Comparison of ENCODE assay signal across 9 mouse cellular contexts in genomic region chr9:67156590-67157259, GRCm38 (mm10).
A peak's percentile ranks its signal among the peaks of the same experiment; 100 is the strongest.
DNase-seq lines count a peak whose midpoint lies in the region; ATAC-seq and TF ChIP-seq lines count a peak whose summit lies in the region.
"Had no signal": no experiment of that assay in that cellular context is flagged by ENCODE, and none has a peak within 500 bp of the region (broad histone marks: within the 10 kb centered on the region; RNA-seq: fewer than 3 reads in every experiment).

No protein-coding gene starts in this region.

- peak; percentile 51 for TF ChIP-seq CTCF in forebrain, postnatal 0 days (IDR thresholded peaks at IDR 0.05; ENCODE audit: low read depth)
- no peak for TF ChIP-seq CTCF in thymus, adult 2 months (IDR thresholded peaks at IDR 0.05; ENCODE audit: borderline replicate concordance, control insufficient read depth, extremely low read depth, insufficient read depth, low read length, poor library complexity)

- no peak for TF ChIP-seq POLR2A in thymus, adult 2 months (IDR thresholded peaks at IDR 0.05; ENCODE audit: control insufficient read depth, extremely low read depth, insufficient read depth, low read length, poor library complexity)

- no peaks in the 10 kb centered on the region for H3K27me3 ChIP-seq in forebrain, postnatal 0 days (ENCODE audit: insufficient read depth, low read length)
- no peaks in the 10 kb centered on the region for H3K27me3 ChIP-seq in forebrain, embryonic 12.5 days
- H3K27me3 ChIP-seq in thymus, adult 2 months (ENCODE audit: control insufficient read depth, insufficient read depth, low read length) = no peaks in the 10 kb centered on the region
- H3K27me3 ChIP-seq: heart, embryonic 13.5 days had no signal

- DNase-seq in forebrain, postnatal 0 days = no peak
- peak; percentile 6 for DNase-seq in thymus, adult 2 months
- DNase-seq in thymus, postnatal 10 days (ENCODE audit: low spot score in 2 of 2) = no peak
- DNase-seq in kidney, adult 18-20 months = peak; percentile 59
- DNase-seq in layer of hippocampus, adult 8-10 months (ENCODE audit: low spot score in 2 of 2) = no peak

- H3K9ac ChIP-seq in forebrain, postnatal 0 days = no peak overlapping the region
- H3K9ac ChIP-seq in forebrain, embryonic 12.5 days = no peak overlapping the region
- H3K9ac ChIP-seq: heart, embryonic 13.5 days had no signal

- no peak for ATAC-seq in forebrain, postnatal 0 days
- ATAC-seq in forebrain, embryonic 12.5 days (ENCODE audit: low FRiP score) = no peak
- peak; percentile 85; the same call in 1 of the 2 replicates for ATAC-seq in common myeloid progenitor, adult 5-6 weeks (replicated peaks; ENCODE audit: low read depth, poor library complexity, severe bottlenecking)
- peak; percentile 61; the same call in 1 of the 2 replicates for ATAC-seq in megakaryocyte-erythroid progenitor cell, adult 5-6 weeks (replicated peaks; ENCODE audit: low FRiP score, low TSS enrichment, poor library complexity, severe bottlenecking)

- H3K36me3 ChIP-seq in forebrain, postnatal 0 days (ENCODE audit: insufficient read depth) = no peaks in the 10 kb centered on the region
- H3K36me3 ChIP-seq in forebrain, embryonic 12.5 days (replicated peaks) = no peaks in the 10 kb centered on the region
- no peaks in the 10 kb centered on the region for H3K36me3 ChIP-seq in thymus, adult 2 months (ENCODE audit: control insufficient read depth, insufficient read depth, low read length)
- H3K36me3 ChIP-seq: heart, embryonic 13.5 days had no signal

- WGBS in forebrain, postnatal 0 days = 70% methylated on average over 3 of the region's 3 CpGs
- WGBS in forebrain, embryonic 12.5 days = 70% methylated on average over 3 of the region's 3 CpGs
- 55% methylated on average over 3 of the region's 3 CpGs for WGBS in thymus, adult 2 months

- H3K27ac ChIP-seq in forebrain, postnatal 0 days (ENCODE audit: low read depth, low read length) = no peak overlapping the region
- H3K27ac ChIP-seq in forebrain, embryonic 12.5 days = no peak overlapping the region
- no peak overlapping the region for H3K27ac ChIP-seq in thymus, adult 2 months (ENCODE audit: control insufficient read depth, insufficient read depth, low read length)
- H3K27ac ChIP-seq: heart, embryonic 13.5 days had no signal

- H3K9me3 ChIP-seq in forebrain, postnatal 0 days (ENCODE audit: low read length) = no peaks in the 10 kb centered on the region
- H3K9me3 ChIP-seq in forebrain, embryonic 12.5 days = no peaks in the 10 kb centered on the region
- H3K9me3 ChIP-seq: heart, embryonic 13.5 days had no signal

- H3K4me1 ChIP-seq in forebrain, postnatal 0 days (ENCODE audit: insufficient read depth) = no peaks in the 10 kb centered on the region
- no peaks in the 10 kb centered on the region for H3K4me1 ChIP-seq in forebrain, embryonic 12.5 days
- no peaks in the 10 kb centered on the region for H3K4me1 ChIP-seq in thymus, adult 2 months (replicated peaks; ENCODE audit: control insufficient read depth, insufficient read depth, low read length)

- H3K4me3 ChIP-seq in forebrain, postnatal 0 days (ENCODE audit: low read depth, low read length) = no peak overlapping the region
- H3K4me3 ChIP-seq in forebrain, embryonic 12.5 days (replicated peaks) = no peak overlapping the region
- H3K4me3 ChIP-seq in thymus, adult 2 months (ENCODE audit: control insufficient read depth, insufficient read depth, low read length) = no peak overlapping the region
- H3K4me3 ChIP-seq: heart, embryonic 13.5 days had no signal

- H3K4me2 ChIP-seq in forebrain, postnatal 0 days (ENCODE audit: low read depth) = no peak overlapping the region
- H3K4me2 ChIP-seq in forebrain, embryonic 12.5 days = no peak overlapping the region
- H3K4me2 ChIP-seq: heart, embryonic 13.5 days had no signal

Comparison
In these comparisons a context has a peak if more than half of its experiments do, and no peak if none do; other contexts are left out.
1. DNase-seq: peak in thymus, adult 2 months (single experiment) and kidney, adult 18-20 months (single experiment); none in forebrain, postnatal 0 days (single experiment), thymus, postnatal 10 days (0 of 2) and layer of hippocampus, adult 8-10 months (0 of 2).
2. ATAC-seq: peak in common myeloid progenitor, adult 5-6 weeks (single experiment) and megakaryocyte-erythroid progenitor cell, adult 5-6 weeks (single experiment); none in forebrain, postnatal 0 days (single experiment) and forebrain, embryonic 12.5 days (single experiment).